ENCODE assay signal across 18 mouse cellular contexts in the genomic region with DNA sequence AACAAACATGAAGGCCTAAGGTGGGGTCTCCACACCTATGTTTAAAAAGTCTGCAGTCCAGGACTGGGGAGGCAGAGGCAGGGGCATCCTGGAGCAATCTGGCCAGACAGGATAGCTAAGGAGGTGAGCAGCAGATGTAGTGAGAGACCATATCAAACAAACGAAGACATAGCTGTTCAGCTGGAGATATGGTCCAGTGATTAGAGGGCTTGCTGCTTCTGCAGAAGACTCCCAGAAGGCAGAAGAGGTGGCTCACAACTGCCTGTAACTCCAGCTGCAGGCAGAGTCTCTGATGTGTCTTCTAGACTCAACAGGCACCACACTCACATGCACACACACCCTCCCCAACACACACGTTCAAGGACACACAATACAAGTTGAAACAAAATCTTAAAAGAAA. TPM values are rescaled to one million over a fixed set of nuclear protein-coding genes. Genes with fewer than 3 reads are reported as not detected.
DNase-seq lines count a peak whose midpoint lies in the region; TF ChIP-seq lines count a peak whose summit lies in the region.
"Had no signal": no experiment of that assay in that cellular context is flagged by ENCODE, and none has a peak within 500 bp of the region (broad histone marks: within the 10 kb centered on the region; RNA-seq: fewer than 3 reads in every experiment).

No protein-coding gene starts in this region.

- H3K4me3 ChIP-seq in bone marrow, adult 2 months (replicated peaks; ENCODE audit: control insufficient read depth, low read depth, low read length): no peak overlapping the region
- H3K4me3 ChIP-seq in spleen, adult 2 months (ENCODE audit: extremely low read depth, insufficient read depth, insufficient read length): peak overlapping the region; percentile 32; the same call in 1 of the 2 replicates
- H3K4me3 ChIP-seq in kidney, adult 2 months (ENCODE audit: insufficient read depth, low read depth, low read length): no peak overlapping the region
- H3K4me3 ChIP-seq: embryonic facial prominence, embryonic 10.5 days; forebrain, embryonic 10.5 days; gastrocnemius, adult 2 months; heart, embryonic 13.5 days; hindbrain, embryonic 15.5 days had no signal

- TF ChIP-seq CTCF in bone marrow, adult 2 months (IDR thresholded peaks at IDR 0.05; ENCODE audit: control insufficient read depth, insufficient read depth, low read length): no peak
- no peak for TF ChIP-seq CTCF in spleen, adult 2 months (IDR thresholded peaks at IDR 0.05; ENCODE audit: extremely low read depth, insufficient read depth, insufficient read length, insufficient replicate concordance)
- no peak for TF ChIP-seq CTCF in kidney, adult 2 months (conservative IDR thresholded peaks at IDR 0.05; ENCODE audit: insufficient read depth, insufficient read length, low read depth, low read length)

- 52% methylated on average over 2 of the region's 2 CpGs for WGBS in bone marrow, adult 2 months
- WGBS in spleen, adult 2 months: 39% methylated on average over 2 of the region's 2 CpGs
- WGBS in kidney, adult 2 months: 36% methylated on average over 2 of the region's 2 CpGs

- TF ChIP-seq POLR2A in bone marrow, adult 2 months (IDR thresholded peaks at IDR 0.05; ENCODE audit: borderline replicate concordance, control insufficient read depth, low read depth, low read length): no peak
- no peak for TF ChIP-seq POLR2A in spleen, adult 2 months (IDR thresholded peaks at IDR 0.05; ENCODE audit: low read depth, low read length)
- no peak for TF ChIP-seq POLR2A in kidney, adult 2 months (IDR thresholded peaks at IDR 0.05; ENCODE audit: low read depth, low read length)

- no peaks in the 10 kb centered on the region; the same call in 1 of the 2 replicates for H3K4me1 ChIP-seq in bone marrow, adult 2 months (ENCODE audit: control insufficient read depth, insufficient read depth, low read length)
- peaks cover 2% of the 10 kb centered on the region; the same call in 1 of the 2 replicates for H3K4me1 ChIP-seq in spleen, adult 2 months (ENCODE audit: control insufficient read depth, insufficient read depth, insufficient read length)
- no peaks in the 10 kb centered on the region for H3K4me1 ChIP-seq in kidney, adult 2 months (ENCODE audit: control insufficient read depth, insufficient read depth, low read length)
- H3K4me1 ChIP-seq: embryonic facial prominence, embryonic 10.5 days; heart, embryonic 13.5 days had no signal

- intact Hi-C loops in left cerebral cortex, postnatal 4 days (cut with DNase I): no loop called here

- H3K27ac ChIP-seq in bone marrow, adult 2 months (ENCODE audit: control insufficient read depth, insufficient read depth, low read depth, low read length, poor library complexity): peak overlapping the region; percentile 64; the same call in 1 of the 2 replicates
- peak overlapping the region; percentile 91 for H3K27ac ChIP-seq in spleen, adult 2 months (ENCODE audit: insufficient read depth, low read length)
- no peak overlapping the region for H3K27ac ChIP-seq in kidney, adult 2 months (ENCODE audit: insufficient read depth, low read depth, low read length)
- H3K27ac ChIP-seq: embryonic facial prominence, embryonic 10.5 days; forebrain, embryonic 10.5 days; gastrocnemius, adult 2 months; heart, embryonic 13.5 days; hindbrain, embryonic 15.5 days had no signal

- H3K36me3 ChIP-seq in spleen, adult 2 months (ENCODE audit: control insufficient read depth, insufficient read depth, low read length): no peaks in the 10 kb centered on the region
- H3K36me3 ChIP-seq in kidney, adult 2 months (ENCODE audit: control insufficient read depth, insufficient read depth, low read length): no peaks in the 10 kb centered on the region
- H3K36me3 ChIP-seq: embryonic facial prominence, embryonic 10.5 days; forebrain, embryonic 10.5 days; heart, embryonic 13.5 days; hindbrain, embryonic 15.5 days had no signal

- peak; percentile 63 to 64 for DNase-seq in B cell, adult 2 months
- peak; percentile 25 to 56 for DNase-seq in spleen, adult 2 months (ENCODE audit: low read depth in 1 of 2, low spot score in 2 of 2)
- no peak for DNase-seq in kidney, adult 2 months
- no peak for DNase-seq in layer of hippocampus, adult 11-12 months (ENCODE audit: low spot score)
- no peak for DNase-seq in left cerebral cortex, postnatal 4 days
- DNase-seq: cerebellum, adult 18-20 months; cerebellum, adult 9-11 months; cerebellum, postnatal 36 days; gastrocnemius, adult 2 months; gastrocnemius, postnatal 25 days; heart, postnatal 36 days had no signal

- no peaks in the 10 kb centered on the region for H3K27me3 ChIP-seq in spleen, adult 2 months (ENCODE audit: control insufficient read depth, insufficient read depth, low read length)
- H3K27me3 ChIP-seq in kidney, adult 2 months (replicated peaks; ENCODE audit: control insufficient read depth, insufficient read depth, low read length): no peaks in the 10 kb centered on the region
- H3K27me3 ChIP-seq: heart, embryonic 13.5 days; hindbrain, embryonic 15.5 days had no signal

RNA-seq across cellular contexts. Expression of a gene that starts 40.5 kb away (rescaled TPM):
- polyA plus RNA-seq in bone marrow, adult 2 months (2011; ENCODE audit: insufficient read depth, insufficient read length, low replicate concordance, missing spikeins): not detected in 2 replicates
- polyA plus RNA-seq in spleen, adult 2 months (2012; rRNA removed): not detected in 2 replicates
- 58.8 and 81.1 TPM in 2 replicates for polyA plus RNA-seq in kidney, adult 2 months (2012; rRNA removed)
- 10 to 100 TPM; 16.6 to 19.9 TPM for total RNA-seq in left cerebral cortex, postnatal 4 days (2021)
- total RNA-seq: adrenal gland, postnatal 14 days; gastrocnemius, adult 2 months; gastrocnemius, postnatal 25 days; granulocyte monocyte progenitor cell, adult 5-6 weeks; heart, postnatal 36 days had no signal

Comparison
In these comparisons a context has a peak if more than half of its experiments do, and no peak if none do; other contexts are left out.
1. DNase-seq: peak in B cell, adult 2 months (2 of 2) and spleen, adult 2 months (2 of 2); none in kidney, adult 2 months (single experiment), layer of hippocampus, adult 11-12 months (single experiment) and left cerebral cortex, postnatal 4 days (single experiment).
2. RNA of a gene that starts 40.5 kb away (polyA plus RNA-seq): 58.8 to 81.1 TPM in kidney, adult 2 months; not detected in bone marrow, adult 2 months and not detected in spleen, adult 2 months; every median in the first group is over 10 times any median in the second.